Mouse (Mus musculus) midbrain, embryonic 13.5 days (tissue): ENCODE results near the gene Atxn2. TPM values are rescaled to one million over a fixed set of nuclear protein-coding genes. Genes with fewer than 3 reads are reported as not detected.

Experiments used
- ATAC-seq: fragments of 200-750 bp; cut with Nextera tagmentation; 2 replicates; pipeline ENCODE4 v1.8.0; 2017; ENCODE audit warnings: mild to moderate bottlenecking, moderate TSS enrichment, moderate library complexity
- H3K27ac ChIP-seq: fragments of 300-500 bp; sonication (generic); 2 replicates; pipeline ENCODE4 v1.5.1; 2015; ENCODE audit warnings: inconsistent platforms, mild to moderate bottlenecking, moderate library complexity
- H3K27me3 ChIP-seq: fragments of 300-500 bp; sonication (generic); 2 replicates; pipeline ENCODE4 v1.6.1; 2015; ENCODE audit warnings: mild to moderate bottlenecking, inconsistent platforms
- H3K36me3 ChIP-seq: fragments of 300-500 bp; sonication (generic); 2 replicates; pipeline ENCODE4 v1.6.1; 2015; ENCODE audit warnings: mild to moderate bottlenecking, inconsistent platforms
- H3K4me1 ChIP-seq: fragments of 300-500 bp; sonication (generic); replicated peaks from 2 replicates; pipeline ENCODE4 v1.6.1; 2015; ENCODE audit warnings: inconsistent platforms
- H3K4me2 ChIP-seq: fragments of 300-500 bp; sonication (generic); replicated peaks from 2 replicates; pipeline ENCODE4 v1.6.1; 2015; ENCODE audit warnings: moderate library complexity, mild to moderate bottlenecking, inconsistent platforms
- H3K4me3 ChIP-seq: fragments of 300-500 bp; sonication (generic); replicated peaks from 2 replicates; pipeline ENCODE4 v1.5.1; 2015; ENCODE audit warnings: mild to moderate bottlenecking, inconsistent platforms
- H3K9ac ChIP-seq: fragments of 300-500 bp; sonication (generic); replicated peaks from 2 replicates; pipeline ENCODE4 v1.6.1; 2015; ENCODE audit warnings: mild to moderate bottlenecking, inconsistent platforms
- H3K9me3 ChIP-seq: fragments of 300-500 bp; sonication (generic); 2 replicates; pipeline ENCODE4 v1.6.1; 2016; ENCODE audit warnings: mild to moderate bottlenecking, inconsistent platforms
- WGBS: fragments of 180-500 bp; shearing (Covaris S2); methylation state at CpG from one replicate; pipeline ENCODE4 v1.1.7; 2015; 5-methylcytosine and 5-hydroxymethylcytosine counted together
- polyA plus RNA-seq: library from polyadenylated mRNA; unstranded; fragments of >200 nt; fragmentation: Nextera tagmentation; extraction: Ambion mirVana; gene quantifications from 2 replicates; pipeline ENCODE4 v1.2.1, GENCODE M21; 2015

Gene Atxn2
- polyA plus RNA-seq, 1 experiment from 2014 or later = 57.6 TPM

DNA sequence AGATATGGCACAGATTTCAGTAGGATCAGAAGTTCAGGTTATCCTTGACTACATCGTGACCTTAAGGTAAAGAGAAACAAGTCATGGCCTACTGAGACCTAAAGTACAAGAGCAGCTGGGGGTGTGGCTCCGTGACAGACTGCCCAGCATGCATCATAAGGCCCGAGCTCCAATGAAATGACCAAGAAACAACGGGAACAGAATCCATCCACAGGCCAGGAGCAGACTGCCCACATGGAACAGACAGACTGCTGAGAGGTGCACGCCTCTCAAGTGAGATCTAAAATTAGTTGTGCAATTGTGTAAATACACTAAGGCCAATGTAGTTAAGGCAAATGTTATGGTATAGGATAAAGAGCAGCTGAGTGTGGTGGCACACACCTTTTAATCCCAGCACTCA, 110.4 kb downstream of the Atxn2 start:
- no peak overlapping the region for H3K4me3 ChIP-seq
- H3K27me3 ChIP-seq = no peaks in the 10 kb centered on the region
- no peaks in the 10 kb centered on the region for H3K9me3 ChIP-seq
- ATAC-seq = no peak
- peaks cover 56% of the 10 kb centered on the region for H3K36me3 ChIP-seq
- WGBS = 76% methylated on average over 5 of the region's 5 CpGs
- no peak overlapping the region for H3K27ac ChIP-seq
- no peaks in the 10 kb centered on the region for H3K4me1 ChIP-seq
- no peak overlapping the region for H3K9ac ChIP-seq
- H3K4me2 ChIP-seq = no peak overlapping the region

DNA sequence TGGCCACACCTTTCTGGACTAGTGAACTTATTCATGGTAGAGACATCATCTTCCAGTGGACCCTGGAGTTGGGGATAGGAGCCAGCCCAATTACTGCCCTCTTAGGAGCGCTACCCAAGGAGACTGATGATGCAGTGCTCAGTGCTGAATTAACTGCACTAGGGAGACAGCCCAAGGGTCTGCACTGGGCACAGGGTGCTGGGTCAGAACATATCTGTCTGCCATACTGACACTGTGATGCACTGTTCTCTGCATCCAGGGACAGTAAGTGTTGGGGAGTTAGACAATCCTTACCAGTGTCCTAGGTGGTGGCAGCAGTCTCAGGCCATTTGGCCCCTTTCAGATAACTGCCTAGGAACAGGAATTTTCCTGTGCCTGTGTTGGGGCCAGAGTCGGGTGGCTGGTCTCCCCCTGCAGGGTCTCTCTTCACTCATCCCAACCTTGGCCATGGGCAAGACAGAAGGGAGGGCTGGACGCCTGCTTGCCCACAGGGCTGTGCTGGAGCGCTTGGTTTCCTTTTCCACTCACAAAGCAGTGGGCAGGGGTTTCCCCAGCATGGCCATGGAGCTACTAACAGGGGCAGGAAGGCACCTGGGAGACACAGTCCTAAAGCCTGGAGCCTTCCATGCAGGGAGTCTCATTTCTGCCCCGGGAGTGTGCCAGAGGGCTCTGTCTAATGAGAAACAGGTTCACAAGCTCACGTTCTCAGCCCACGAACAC, 111.8 kb downstream of the Atxn2 start:
- Histone ChIP-seq H3K4me3 (no peak overlapping the region), H3K9ac (no peak overlapping the region), H3K27me3 (peaks cover 9% of the 10 kb centered on the region; the same call in 1 of the 2 replicates), H3K4me2 (no peak overlapping the region), H3K9me3 (no peaks in the 10 kb centered on the region), H3K27ac (no peak overlapping the region), H3K4me1 (0 out of 2 replicates have a peak, but pooled peaks cover under 1% of the 10 kb centered on the region), H3K36me3 (peaks cover 42% of the 10 kb centered on the region)
- no peak for ATAC-seq
- WGBS = 83% methylated on average over 7 of the region's 7 CpGs

DNA sequence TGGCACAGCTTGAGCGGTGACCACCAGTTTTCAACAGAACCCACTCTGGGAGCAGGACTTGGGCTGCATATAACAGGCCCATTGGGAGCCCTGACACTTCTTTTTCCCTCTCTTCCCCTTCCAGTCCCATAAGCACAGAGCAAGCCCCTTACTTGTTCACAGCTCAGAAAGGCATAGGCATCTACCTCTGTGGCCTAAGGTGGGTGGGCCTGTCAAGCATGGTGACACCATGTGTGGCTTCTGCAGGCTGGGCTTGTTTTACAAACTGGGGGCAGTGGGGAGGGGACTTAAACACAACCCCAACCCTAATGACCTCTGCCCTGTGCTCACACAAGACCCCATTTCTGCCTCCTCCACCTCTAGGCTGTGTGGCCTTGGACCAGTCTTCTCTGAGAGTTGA, 112.5 kb downstream of the Atxn2 start:
- Histone ChIP-seq H3K4me3 (no peak overlapping the region), H3K27ac (no peak overlapping the region), H3K9ac (no peak overlapping the region), H3K4me1 (peaks cover 8% of the 10 kb centered on the region), H3K36me3 (peaks cover 35% of the 10 kb centered on the region), H3K4me2 (no peak overlapping the region), H3K9me3 (no peaks in the 10 kb centered on the region), H3K27me3 (peaks cover 16% of the 10 kb centered on the region; the same call in 1 of the 2 replicates)
- WGBS = 94% methylated on average over 1 of the region's 1 CpGs
- ATAC-seq = no peak

DNA sequence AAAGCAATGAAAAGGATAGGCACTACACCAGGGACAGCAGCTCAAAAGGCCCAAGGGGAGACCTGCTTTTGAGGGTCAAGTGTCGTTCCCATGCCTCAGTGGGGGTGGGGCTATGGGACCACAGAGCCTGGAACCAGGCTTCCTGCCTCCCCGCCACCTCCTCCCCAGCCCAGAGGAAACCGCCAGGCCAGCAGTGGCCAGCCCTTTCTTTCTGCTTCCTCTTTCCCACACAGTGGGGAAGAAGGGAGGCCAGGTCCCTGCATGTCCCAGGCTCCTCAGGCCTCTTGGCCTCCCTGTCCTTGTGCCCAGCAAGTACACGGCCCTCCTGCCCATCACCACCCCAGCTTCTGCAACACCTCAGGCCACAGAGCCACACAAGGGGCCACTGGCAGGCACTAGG, 113.0 kb downstream of the Atxn2 start:
- H3K9me3 ChIP-seq = no peaks in the 10 kb centered on the region
- WGBS = 67% methylated on average over 4 of the region's 4 CpGs
- peaks cover 31% of the 10 kb centered on the region for H3K36me3 ChIP-seq
- peak overlapping the region; percentile 64 for H3K27ac ChIP-seq
- H3K9ac ChIP-seq = no peak overlapping the region
- peaks cover 12% of the 10 kb centered on the region for H3K4me1 ChIP-seq
- H3K27me3 ChIP-seq = peaks cover 20% of the 10 kb centered on the region; the same call in 1 of the 2 replicates
- no peak for ATAC-seq
- H3K4me3 ChIP-seq = no peak overlapping the region
- H3K4me2 ChIP-seq = no peak overlapping the region

DNA sequence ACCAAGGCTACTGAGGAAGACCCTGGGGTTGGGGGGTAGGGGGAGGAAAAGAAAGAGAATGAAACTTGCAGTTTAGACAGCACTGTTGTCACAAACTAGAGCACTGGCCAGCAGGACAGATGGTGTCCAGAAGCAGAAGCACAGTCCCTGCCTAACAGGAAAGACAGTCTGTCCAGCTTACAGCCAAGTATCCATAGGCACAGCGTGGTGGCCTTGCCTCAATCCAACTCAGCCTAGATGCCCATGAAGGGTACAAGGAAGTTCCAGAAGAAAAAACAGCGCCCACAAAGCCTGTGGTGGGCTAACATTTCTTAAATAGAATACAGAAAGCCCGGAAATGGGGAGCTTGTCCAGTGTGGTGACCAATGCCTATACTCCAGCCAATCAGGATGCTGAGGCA, 114.5 kb downstream of the Atxn2 start:
- Histone ChIP-seq H3K27ac (no peak overlapping the region), H3K36me3 (peaks cover 18% of the 10 kb centered on the region; the same call in 1 of the 2 replicates), H3K4me3 (no peak overlapping the region), H3K9ac (no peak overlapping the region), H3K27me3 (peaks cover 33% of the 10 kb centered on the region), H3K4me1 (peaks cover 19% of the 10 kb centered on the region), H3K4me2 (no peak overlapping the region), H3K9me3 (no peaks in the 10 kb centered on the region)
- no peak for ATAC-seq
- 94% methylated on average over 3 of the region's 3 CpGs for WGBS

DNA sequence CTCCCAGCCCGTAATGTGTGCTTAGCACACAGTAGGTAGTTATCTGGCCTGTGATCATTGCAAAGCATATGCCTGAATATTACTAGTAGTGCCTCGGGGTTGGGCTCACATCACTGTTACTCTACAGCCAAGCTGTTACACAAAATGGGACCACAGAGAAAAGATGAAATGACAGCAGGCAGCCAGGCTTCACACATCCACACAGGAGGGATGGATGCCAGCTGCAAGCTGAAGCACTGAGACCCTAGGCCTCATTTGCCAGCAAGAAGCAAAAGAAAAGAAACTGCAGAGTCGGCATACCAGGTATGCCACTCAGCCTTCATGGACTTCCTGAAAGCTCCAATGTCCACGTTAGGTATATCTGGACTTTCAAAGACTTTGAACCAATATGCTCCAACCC, 116.7 kb downstream of the Atxn2 start:
- Histone ChIP-seq H3K36me3 (peaks cover 13% of the 10 kb centered on the region; the same call in 1 of the 2 replicates), H3K9ac (no peak overlapping the region), H3K27me3 (peaks cover 36% of the 10 kb centered on the region), H3K9me3 (no peaks in the 10 kb centered on the region), H3K4me3 (0 out of 2 replicates have a peak overlapping the region, but pooled peaks have one; percentile 46), H3K4me1 (peaks cover 19% of the 10 kb centered on the region), H3K4me2 (peak overlapping the region; percentile 94; the same call in 1 of the 2 replicates), H3K27ac (no peak overlapping the region; the same call in 1 of the 2 replicates)
- no peak; the same call in 1 of the 2 replicates for ATAC-seq
- WGBS = 81% methylated on average over 4 of the region's 4 CpGs

DNA sequence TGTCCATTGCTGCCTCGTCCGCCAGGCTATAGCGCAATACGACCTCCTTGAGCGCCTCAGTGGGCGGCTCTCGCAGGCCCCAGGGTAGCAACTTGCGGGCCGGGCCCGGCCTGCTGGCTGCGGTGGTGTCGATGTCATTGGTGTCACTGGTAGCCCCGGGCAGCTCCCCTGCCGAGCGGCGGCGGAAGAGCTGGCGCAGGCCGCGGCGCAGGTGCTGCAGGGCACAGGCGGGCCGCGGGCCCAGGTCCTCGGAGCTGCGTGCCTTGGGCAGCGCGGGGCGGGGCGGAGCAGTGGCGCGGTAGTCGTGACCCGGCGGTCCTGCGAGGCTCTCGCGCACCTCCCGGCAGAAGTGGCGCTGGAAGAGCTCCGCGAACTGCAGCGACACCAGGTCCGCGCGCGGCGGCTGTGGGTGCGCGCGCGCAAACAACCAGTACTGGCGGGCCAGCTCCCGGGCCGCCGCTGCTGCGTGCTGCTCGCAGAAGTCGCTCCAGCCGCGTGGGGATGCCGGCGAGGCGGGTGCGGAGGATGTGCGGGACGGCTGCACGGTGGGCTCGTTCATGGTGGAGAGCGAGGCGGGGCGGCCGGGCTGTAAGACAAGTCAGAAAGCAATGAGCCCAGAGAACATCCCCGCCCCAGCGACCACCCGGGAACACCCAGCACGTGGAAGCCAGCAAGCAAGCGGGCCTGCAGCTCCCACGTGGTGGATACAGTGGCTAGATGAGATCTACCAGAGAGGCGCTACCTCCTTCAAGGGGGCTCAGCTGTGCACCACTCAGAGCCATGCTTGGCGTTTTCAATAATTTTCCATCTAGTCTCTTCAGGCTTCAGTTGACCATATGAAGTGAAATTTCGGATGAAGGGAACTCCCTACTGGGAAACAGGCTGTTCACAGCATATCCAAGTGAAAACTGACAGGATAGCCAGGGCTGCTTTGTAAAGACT, 117.6 kb downstream of the Atxn2 start:
- Histone ChIP-seq H3K4me1 (peaks cover 26% of the 10 kb centered on the region), H3K36me3 (peaks cover 13% of the 10 kb centered on the region; the same call in 1 of the 2 replicates), H3K9ac (peak overlapping the region; percentile 63), H3K4me3 (peak overlapping the region; percentile 46), H3K27me3 (peaks cover 36% of the 10 kb centered on the region), H3K9me3 (no peaks in the 10 kb centered on the region), H3K27ac (no peak overlapping the region), H3K4me2 (peak overlapping the region; percentile 94)
- 3% methylated on average over 82 of the region's 82 CpGs for WGBS
- ATAC-seq = peak; percentile 62

DNA sequence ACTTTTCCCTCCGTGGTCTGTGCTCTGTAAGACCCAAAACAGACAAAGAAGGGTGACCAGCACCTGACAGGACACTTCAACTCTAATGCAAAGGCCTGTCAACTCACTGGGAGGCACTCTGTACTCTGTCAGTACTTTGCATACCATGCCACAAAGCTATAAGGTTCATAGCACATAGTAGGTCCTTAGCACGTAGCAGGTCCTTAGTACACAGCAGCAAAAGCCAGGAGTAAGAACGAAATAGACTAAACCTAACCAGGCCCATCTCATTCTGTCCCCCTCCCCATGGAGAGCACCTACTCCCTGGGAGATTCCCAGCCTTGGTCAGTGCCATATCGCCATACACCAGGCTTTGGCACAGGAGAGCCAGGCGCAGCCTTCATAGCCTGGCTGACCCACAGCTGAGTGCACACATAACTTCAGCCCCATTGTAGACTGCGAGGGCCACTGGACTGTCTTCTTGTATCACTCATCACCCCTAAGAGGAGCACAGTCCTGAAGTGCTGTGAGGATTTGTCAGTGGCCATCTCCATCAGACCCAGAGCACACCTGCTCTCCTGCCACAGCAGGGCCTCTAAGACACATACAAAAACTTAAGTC, 120.0 kb downstream of the Atxn2 start:
- Histone ChIP-seq H3K9me3 (no peaks in the 10 kb centered on the region), H3K4me2 (no peak overlapping the region), H3K36me3 (no peaks in the 10 kb centered on the region), H3K4me1 (peaks cover 43% of the 10 kb centered on the region), H3K27ac (no peak overlapping the region), H3K9ac (no peak overlapping the region), H3K4me3 (no peak overlapping the region), H3K27me3 (peaks cover 55% of the 10 kb centered on the region)
- WGBS = 90% methylated on average over 6 of the region's 6 CpGs
- ATAC-seq = no peak

DNA sequence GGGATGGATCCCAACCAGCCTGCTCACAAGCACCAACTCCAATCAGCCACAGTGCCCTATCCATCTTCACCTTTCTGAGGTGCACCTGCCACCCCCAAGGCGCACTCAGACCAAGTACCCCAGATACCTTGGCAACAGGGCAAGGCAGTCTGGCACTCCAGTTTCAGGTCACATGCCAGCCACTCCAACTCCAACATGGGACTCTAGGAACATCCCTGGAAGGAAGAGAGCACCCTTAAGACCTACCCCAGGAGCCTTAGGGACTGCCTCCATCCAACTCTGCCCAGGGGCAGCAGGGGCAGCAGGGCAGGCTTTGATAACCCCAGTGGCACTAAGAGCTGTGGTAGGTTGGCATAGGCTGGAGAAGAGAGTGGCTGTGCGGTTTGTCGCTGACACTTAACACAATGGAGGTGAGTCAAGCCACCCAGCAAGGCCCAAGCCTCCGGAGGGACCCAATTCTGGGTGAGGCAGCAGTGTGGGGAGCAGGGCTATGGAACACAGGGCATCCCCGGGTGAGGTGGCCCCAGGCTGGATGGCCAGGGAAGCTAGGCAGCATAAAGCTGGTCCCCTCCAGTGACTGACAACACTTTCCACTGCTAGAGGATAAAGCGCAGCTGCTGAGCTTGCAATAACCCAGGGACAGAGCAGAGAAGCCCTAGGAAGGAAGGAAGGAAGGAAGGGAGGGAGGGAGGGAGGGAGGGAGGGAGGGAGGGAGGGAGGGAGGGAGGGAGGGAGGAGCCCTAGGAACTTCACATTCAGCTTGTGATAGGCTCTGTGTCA, 121.4 kb downstream of the Atxn2 start:
- Histone ChIP-seq H3K4me3 (no peak overlapping the region), H3K9ac (no peak overlapping the region), H3K4me2 (no peak overlapping the region), H3K9me3 (no peaks in the 10 kb centered on the region), H3K36me3 (no peaks in the 10 kb centered on the region), H3K27ac (no peak overlapping the region), H3K4me1 (peaks cover 52% of the 10 kb centered on the region), H3K27me3 (peaks cover 58% of the 10 kb centered on the region)
- 82% methylated on average over 6 of the region's 6 CpGs for WGBS
- ATAC-seq = no peak

DNA sequence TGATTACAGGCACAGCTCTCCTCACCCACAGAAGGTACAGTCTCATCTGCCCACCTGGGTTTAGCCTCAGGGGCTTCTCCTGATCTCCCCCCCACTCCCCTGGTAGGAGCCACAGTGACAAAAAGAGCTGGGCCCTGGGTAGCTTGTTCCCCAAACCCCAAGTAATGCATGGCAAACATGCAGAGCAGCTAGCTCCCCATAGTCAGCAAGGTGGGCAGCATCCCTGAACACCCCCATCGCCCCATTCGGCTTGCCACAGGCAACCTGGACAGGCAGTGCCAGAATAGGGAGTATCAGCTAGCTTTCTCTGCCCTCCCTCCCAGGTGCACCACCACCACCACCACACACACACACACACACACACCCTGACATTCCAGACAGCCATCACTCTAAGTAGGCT, 122.0 kb downstream of the Atxn2 start:
- Histone ChIP-seq H3K4me3 (no peak overlapping the region), H3K4me1 (peaks cover 54% of the 10 kb centered on the region), H3K4me2 (0 out of 2 replicates have a peak overlapping the region, but pooled peaks have one; percentile 2), H3K36me3 (no peaks in the 10 kb centered on the region), H3K27ac (no peak overlapping the region), H3K9me3 (no peaks in the 10 kb centered on the region), H3K9ac (no peak overlapping the region), H3K27me3 (peaks cover 58% of the 10 kb centered on the region)
- WGBS = 97% methylated on average over 2 of the region's 2 CpGs
- no peak for ATAC-seq

DNA sequence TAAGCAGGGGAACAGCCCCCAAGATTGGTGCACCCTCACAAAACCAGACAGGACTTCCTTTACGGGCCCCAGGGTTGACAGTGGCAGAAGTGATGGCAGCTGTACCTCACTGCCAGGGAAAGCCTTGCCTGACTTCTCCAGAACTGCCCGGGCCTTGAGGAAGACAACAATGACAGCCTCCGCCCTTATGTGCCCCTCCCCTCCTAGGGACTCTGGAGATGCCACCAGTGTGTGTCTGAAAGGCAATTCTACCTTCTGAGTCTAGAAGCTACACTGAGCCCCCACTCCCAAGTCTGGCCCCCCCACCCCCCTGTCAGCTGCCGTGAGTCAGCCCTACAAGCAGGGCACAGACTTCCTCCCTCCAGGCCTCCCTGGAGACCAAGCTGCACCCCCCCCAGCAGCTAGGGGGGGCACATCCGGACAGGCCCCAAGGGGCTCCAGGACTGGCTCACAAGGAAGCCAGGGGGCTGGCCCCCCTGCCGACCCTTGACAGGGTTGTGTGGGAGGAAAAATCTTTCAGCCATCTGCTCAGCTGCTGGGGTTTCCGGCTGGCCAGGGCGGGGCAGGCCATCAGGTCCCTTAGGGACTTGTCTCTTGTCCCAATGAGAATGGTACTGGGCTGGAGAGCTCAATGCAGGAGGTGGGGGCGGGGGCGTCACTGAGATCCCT, 122.6 kb downstream of the Atxn2 start:
- peak overlapping the region; percentile 2; the same call in 1 of the 2 replicates for H3K4me2 ChIP-seq
- no peak for ATAC-seq
- H3K9ac ChIP-seq = peak overlapping the region; percentile 29; the same call in 1 of the 2 replicates
- no peaks in the 10 kb centered on the region for H3K36me3 ChIP-seq
- H3K4me1 ChIP-seq = peaks cover 54% of the 10 kb centered on the region
- no peak overlapping the region for H3K27ac ChIP-seq
- peaks cover 58% of the 10 kb centered on the region for H3K27me3 ChIP-seq
- no peaks in the 10 kb centered on the region for H3K9me3 ChIP-seq
- 0 out of 2 replicates have a peak overlapping the region, but pooled peaks have one; percentile 2 for H3K4me3 ChIP-seq
- WGBS = 50% methylated on average over 10 of the region's 10 CpGs
